Mouse (Mus musculus): ENCODE measurements around the gene Ncoa1.
"Not testable (repeated sequence)": the region's sequence is repeated elsewhere in the genome, so short reads cannot be mapped to it uniquely, and the experiment has no call there.

Gene Ncoa1

GRCm38 (mm10) chr12:4299300-4299699 lies 177.7 kb downstream of the Ncoa1 start:
- no peak for DNase-seq

- no peak for DNase-seq
These were observed 178.4 kb downstream of the Ncoa1 start for GRCm38 (mm10) chr12:4298626-4299025.

- no peak for DNase-seq
These were observed 181.1 kb downstream of the Ncoa1 start for GRCm38 (mm10) chr12:4295881-4296280.

GRCm38 (mm10) chr12:4295281-4295680 lies 181.7 kb downstream of the Ncoa1 start:
- DNase-seq: no peak

GRCm38 (mm10) chr12:4293813-4294212 lies 183.2 kb downstream of the Ncoa1 start:
- no peak for DNase-seq

GRCm38 (mm10) chr12:4285186-4285585 lies 191.8 kb downstream of the Ncoa1 start:
- peak; percentile 10 to 28 for DNase-seq

- DNase-seq: no peak
These were observed 197.1 kb downstream of the Ncoa1 start for GRCm38 (mm10) chr12:4279878-4280277.

- no peak for DNase-seq
These were observed 197.8 kb downstream of the Ncoa1 start for GRCm38 (mm10) chr12:4278978-4279755.

- DNase-seq: no peak
These were observed 205.9 kb downstream of the Ncoa1 start for GRCm38 (mm10) chr12:4271078-4271477.

GRCm38 (mm10) chr12:4267765-4268164 lies 209.2 kb downstream of the Ncoa1 start:
- DNase-seq: no peak

- no peak for DNase-seq
These were observed 224.0 kb downstream of the Ncoa1 start for GRCm38 (mm10) chr12:4252742-4253655.

GRCm38 (mm10) chr12:4249786-4250185 lies 227.2 kb downstream of the Ncoa1 start:
- no peak for DNase-seq

- no peak for DNase-seq
These were observed 231.2 kb downstream of the Ncoa1 start for GRCm38 (mm10) chr12:4245742-4246141.

GRCm38 (mm10) chr12:4243805-4244204 lies 233.2 kb downstream of the Ncoa1 start:
- DNase-seq: no peak

GRCm38 (mm10) chr12:4240281-4240680 lies 236.7 kb downstream of the Ncoa1 start:
- DNase-seq: not testable (repeated sequence)

- no peak for DNase-seq
These were observed 239.5 kb downstream of the Ncoa1 start for GRCm38 (mm10) chr12:4237481-4237880.

GRCm38 (mm10) chr12:4233572-4234508 lies 243.1 kb downstream of the Ncoa1 start, which contains the start of the genes Ptrhd1 and Cenpo:
TSS of gene Ptrhd1 (plus strand) at chr12:4234027.
TSS of gene Cenpo (minus strand) at chr12:4234294.
- DNase-seq: peak; percentile 98

- no peak for DNase-seq
These were observed 244.2 kb downstream of the Ncoa1 start for GRCm38 (mm10) chr12:4232777-4233176.

- no peak for DNase-seq
These were observed 246.8 kb downstream of the Ncoa1 start for GRCm38 (mm10) chr12:4230156-4230555.

- DNase-seq: no peak
These were observed 264.1 kb downstream of the Ncoa1 start for GRCm38 (mm10) chr12:4212908-4213307.

- peak; percentile 34 to 51 for DNase-seq
These were observed 265.8 kb downstream of the Ncoa1 start for GRCm38 (mm10) chr12:4211174-4211573.

- peak in 1 of 2 experiments; percentile 2 for DNase-seq
These were observed 267.8 kb downstream of the Ncoa1 start for GRCm38 (mm10) chr12:4209196-4209595.
